Mouse (Mus musculus) lung, postnatal 0 days (tissue): ENCODE data around the gene Cic.

Source experiments
- CTCF ChIP-seq: IDR thresholded peaks from 2 replicates; pipeline ENCODE4 v1.5.1; 2016; ENCODE audit warnings: antibody characterized with exemption, mild to moderate bottlenecking
- EP300 ChIP-seq: IDR thresholded peaks from 2 replicates; pipeline ENCODE4 v1.6.1; 2016; ENCODE audit warnings: antibody characterized with exemption, mild to moderate bottlenecking, control low read depth

- TF ChIP-seq CTCF (no peak), EP300 (no peak)
These were observed 73.7 kb downstream of the Cic start for GRCm38 (mm10) chr7:25341000-25341784.
